Mouse (Mus musculus) hindbrain, embryonic 16.5 days (tissue): Measurements from ENCODE around the gene Zfp575. TPM values are rescaled to one million over a fixed set of nuclear protein-coding genes. Genes with fewer than 3 reads are reported as not detected.
A peak's percentile ranks its signal among the peaks of the same experiment; 100 is the strongest.
"Not testable (repeated sequence)": the region's sequence is repeated elsewhere in the genome, so short reads cannot be mapped to it uniquely, and the experiment has no call there.

ENCODE experiments used
- ATAC-seq: fragments of 200-750 bp; cut with Nextera tagmentation; 2 replicates; pipeline ENCODE4 v1.8.0; 2017; ENCODE audit warnings: moderate TSS enrichment, moderate library complexity
- H3K27ac ChIP-seq: fragments of 300-500 bp; sonication (generic); 2 replicates; pipeline ENCODE4 v1.5.1; 2014; ENCODE audit warnings: low read depth, mild to moderate bottlenecking, control low read depth, low read length, moderate library complexity
- H3K27me3 ChIP-seq: fragments of 300-500 bp; sonication (generic); replicated peaks from 2 replicates; pipeline ENCODE4 v1.6.1; 2014; ENCODE audit warnings: low read length; ENCODE audit not compliant: control insufficient read depth, insufficient read depth
- H3K36me3 ChIP-seq: fragments of 300-500 bp; sonication (generic); 2 replicates; pipeline ENCODE4 v1.6.1; 2014; ENCODE audit warnings: mild to moderate bottlenecking, low read length, moderate library complexity, mixed read lengths; ENCODE audit not compliant: control insufficient read depth, insufficient read depth
- H3K4me1 ChIP-seq: fragments of 300-500 bp; sonication (generic); 2 replicates; pipeline ENCODE4 v1.6.1; 2014; ENCODE audit warnings: low read depth, low read length; ENCODE audit not compliant: control insufficient read depth, insufficient read depth
- H3K4me2 ChIP-seq: fragments of 300-500 bp; sonication (generic); 2 replicates; pipeline ENCODE4 v1.6.1; 2014; ENCODE audit warnings: mild to moderate bottlenecking, low read length, control low read depth, moderate library complexity
- H3K4me3 ChIP-seq: fragments of 300-500 bp; sonication (generic); 2 replicates; pipeline ENCODE4 v1.5.1; 2014; ENCODE audit warnings: mild to moderate bottlenecking, low read length, control low read depth, moderate library complexity
- H3K9ac ChIP-seq: fragments of 300-500 bp; sonication (generic); 2 replicates; pipeline ENCODE4 v1.6.1; 2014; ENCODE audit warnings: low read depth, mild to moderate bottlenecking, control low read depth, low read length, moderate library complexity
- H3K9me3 ChIP-seq: fragments of 300-500 bp; sonication (generic); 2 replicates; pipeline ENCODE4 v1.6.1; 2014; ENCODE audit warnings: mild to moderate bottlenecking, low read length, moderate library complexity; ENCODE audit not compliant: control insufficient read depth
- WGBS: fragments of 180-500 bp; shearing (Covaris S2); extraction: QIAGEN DNeasy Blood & Tissue Kit; methylation state at CpG from one replicate; pipeline ENCODE4 v1.1.7; 2014; 5-methylcytosine and 5-hydroxymethylcytosine counted together
- polyA plus RNA-seq: library from polyadenylated mRNA; unstranded; fragments of >200 nt; fragmentation: Nextera tagmentation; extraction: Ambion mirVana; gene quantifications from 2 replicates; pipeline ENCODE4 v1.2.1, GENCODE M21; 2015

Zfp575 gene
- polyA plus RNA-seq, 1 experiment from 2014 or later = 17.7 TPM

DNA sequence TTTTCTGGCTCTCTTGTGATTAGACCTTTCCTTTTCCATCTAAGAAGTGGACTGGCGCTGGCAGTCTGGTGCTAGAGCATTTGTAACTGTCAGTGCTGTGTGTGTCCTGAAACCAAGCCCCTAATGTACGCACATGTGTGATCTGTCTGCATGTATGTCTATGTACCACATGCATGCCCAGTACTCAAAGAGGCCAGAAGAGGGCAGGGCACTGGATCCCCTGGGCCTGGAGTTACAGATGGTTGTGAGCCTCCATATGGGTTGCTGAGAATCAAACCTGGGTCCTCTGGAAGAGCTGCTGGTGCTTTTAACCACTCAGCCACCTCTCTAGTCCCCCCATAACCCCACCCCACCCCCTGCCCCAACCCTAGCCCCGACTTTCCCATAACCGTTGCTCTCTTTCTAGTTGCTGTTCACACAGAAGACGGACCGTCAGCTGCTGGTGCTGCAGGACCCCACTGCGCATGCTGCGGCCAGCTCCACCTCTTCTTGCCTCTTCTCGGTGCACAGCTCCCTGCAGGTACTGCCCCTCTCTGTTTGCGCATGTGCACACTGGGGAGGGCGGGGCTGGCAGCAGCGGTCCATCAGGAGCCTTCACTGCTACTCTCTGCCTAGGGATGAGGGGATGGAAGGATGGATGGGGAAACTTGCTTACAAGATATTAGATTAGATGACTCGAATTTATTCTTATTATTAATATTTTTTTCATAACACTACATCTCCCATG is 32.4 kb upstream of the Zfp575 start:
- H3K9ac ChIP-seq = no peak overlapping the region
- WGBS = 52% methylated on average over 13 of the region's 13 CpGs
- H3K4me1 ChIP-seq = no peaks in the 10 kb centered on the region
- 0 out of 2 replicates have a peak, but pooled peaks cover under 1% of the 10 kb centered on the region for H3K27me3 ChIP-seq
- no peak overlapping the region for H3K4me2 ChIP-seq
- no peak for ATAC-seq
- H3K9me3 ChIP-seq = no peaks in the 10 kb centered on the region
- no peak overlapping the region for H3K27ac ChIP-seq
- no peaks in the 10 kb centered on the region for H3K36me3 ChIP-seq
- H3K4me3 ChIP-seq = no peak overlapping the region

GRCm38 (mm10) chr7:24618374-24618773 is 30.9 kb upstream of the Zfp575 start:
- H3K27me3 ChIP-seq, H3K36me3 ChIP-seq, H3K27ac ChIP-seq, ATAC-seq, H3K9ac ChIP-seq, H3K4me3 ChIP-seq, H3K4me1 ChIP-seq, H3K9me3 ChIP-seq, H3K4me2 ChIP-seq: not testable (repeated sequence)
- 90% methylated on average over 8 of the region's 8 CpGs for WGBS

- no peak overlapping the region for H3K9ac ChIP-seq
- H3K9me3 ChIP-seq = no peaks in the 10 kb centered on the region
- H3K4me1 ChIP-seq = no peaks in the 10 kb centered on the region
- no peak for ATAC-seq
- no peak overlapping the region for H3K4me2 ChIP-seq
- WGBS = 82% methylated on average over 8 of the region's 8 CpGs
- H3K27ac ChIP-seq = no peak overlapping the region
- no peaks in the 10 kb centered on the region for H3K36me3 ChIP-seq
- H3K27me3 ChIP-seq = peaks cover 12% of the 10 kb centered on the region
- no peak overlapping the region for H3K4me3 ChIP-seq
Observed at GRCm38 (mm10) chr7:24617763-24618162, 30.3 kb upstream of the Zfp575 start.

GRCm38 (mm10) chr7:24614816-24615215 is 27.4 kb upstream of the Zfp575 start:
- H3K4me3 ChIP-seq = no peak overlapping the region
- peaks cover 15% of the 10 kb centered on the region for H3K4me1 ChIP-seq
- H3K4me2 ChIP-seq = no peak overlapping the region
- whole genome bisulfite sequencing = 81% methylated on average over 13 of the region's 13 CpGs
- no peak overlapping the region for H3K27ac ChIP-seq
- H3K36me3 ChIP-seq = no peaks in the 10 kb centered on the region
- H3K9me3 ChIP-seq = no peaks in the 10 kb centered on the region
- H3K27me3 ChIP-seq = peaks cover 36% of the 10 kb centered on the region
- no peak for ATAC-seq
- no peak overlapping the region for H3K9ac ChIP-seq

DNA sequence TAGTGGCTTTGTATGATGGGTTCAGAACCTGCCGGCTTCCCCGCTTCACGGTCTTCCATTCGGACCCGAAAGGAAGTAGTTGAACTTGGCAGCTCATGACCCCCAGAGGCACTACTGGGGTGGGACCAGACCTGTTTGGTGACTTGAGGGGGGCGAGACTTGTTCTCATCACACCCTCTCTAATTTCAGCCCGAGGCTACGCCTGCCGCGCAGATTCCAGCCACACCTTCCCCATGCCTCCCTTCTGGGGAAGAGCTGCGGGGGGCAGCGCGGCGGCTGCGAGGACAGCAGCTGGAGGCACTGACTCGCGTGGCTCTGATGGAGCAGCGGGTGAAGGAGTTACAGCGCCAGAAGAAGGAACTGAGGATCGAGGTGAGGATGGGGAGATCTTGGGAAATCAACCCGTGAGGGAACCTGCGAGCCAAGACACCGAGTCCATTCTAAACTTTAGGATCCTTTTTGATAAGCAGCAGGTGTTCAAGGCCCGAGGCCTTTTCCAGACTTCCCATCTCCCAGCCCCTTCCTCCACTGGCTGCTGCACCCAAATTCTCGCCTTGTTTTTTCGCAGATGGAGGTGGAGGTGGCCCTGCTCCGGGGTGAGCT is 25.0 kb upstream of the Zfp575 start:
- Histone ChIP-seq H3K36me3 (no peaks in the 10 kb centered on the region; the same call in 1 of the 2 replicates), H3K27ac (no peak overlapping the region), H3K4me1 (peaks cover 15% of the 10 kb centered on the region), H3K4me2 (peak overlapping the region; percentile 32), H3K9me3 (0 out of 2 replicates have a peak, but pooled peaks cover 2% of the 10 kb centered on the region), H3K27me3 (peaks cover 42% of the 10 kb centered on the region), H3K4me3 (peak overlapping the region; percentile 5; the same call in 1 of the 2 replicates), H3K9ac (no peak overlapping the region)
- ATAC-seq = no peak
- WGBS = 5% methylated on average over 27 of the region's 27 CpGs

- peak overlapping the region; percentile 36; the same call in 1 of the 2 replicates for H3K4me3 ChIP-seq
- no peak overlapping the region for H3K9ac ChIP-seq
Observed at GRCm38 (mm10) chr7:24611709-24612108, 24.3 kb upstream of the Zfp575 start.

DNA sequence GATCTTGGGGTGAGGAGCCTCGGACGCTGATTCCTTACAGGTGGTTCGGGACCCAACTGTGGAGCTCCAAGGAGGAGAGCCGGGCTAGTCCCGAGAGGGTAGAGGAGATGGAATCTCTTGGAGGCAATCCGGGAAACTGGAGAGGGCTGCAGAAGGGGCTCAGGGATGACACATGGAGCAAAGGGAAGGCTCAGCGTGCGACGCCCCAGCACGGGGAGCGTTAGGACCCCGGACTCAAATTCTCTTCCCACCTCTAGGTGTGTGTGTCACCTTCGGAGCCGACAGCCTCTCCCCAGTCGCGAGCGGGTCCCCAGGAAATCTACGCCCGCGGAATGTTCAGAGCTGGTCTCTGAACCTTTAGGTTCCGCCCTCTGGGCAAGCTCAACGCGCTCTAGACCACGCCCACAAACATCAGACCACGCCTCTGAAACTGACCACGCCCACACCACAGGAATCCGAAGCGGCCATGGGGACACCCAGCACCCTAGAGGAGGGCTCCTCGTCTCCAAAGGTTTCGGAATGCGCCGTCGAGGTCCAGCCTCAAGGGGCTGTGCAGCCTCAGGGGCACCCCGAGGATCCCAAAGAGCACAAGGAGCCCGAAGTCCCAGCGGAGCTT is 23.5 kb upstream of the Zfp575 start:
- Histone ChIP-seq H3K4me1 (peaks cover 15% of the 10 kb centered on the region), H3K36me3 (no peaks in the 10 kb centered on the region; the same call in 1 of the 2 replicates), H3K4me3 (peak overlapping the region; percentile 36), H3K27ac (no peak overlapping the region), H3K9me3 (0 out of 2 replicates have a peak, but pooled peaks cover 2% of the 10 kb centered on the region), H3K27me3 (peaks cover 42% of the 10 kb centered on the region), H3K9ac (peak overlapping the region; percentile 33), H3K4me2 (peak overlapping the region; percentile 62)
- ATAC-seq = peak; percentile 31; the same call in 1 of the 2 replicates
- under 1% methylated on average over 36 of the region's 36 CpGs for WGBS

More at GRCm38 (mm10) chr7:24611709-24612108, 24.3 kb upstream of the Zfp575 start:
- 0 out of 2 replicates have a peak, but pooled peaks cover 2% of the 10 kb centered on the region for H3K9me3 ChIP-seq
- H3K4me1 ChIP-seq = peaks cover 15% of the 10 kb centered on the region
- 18% methylated on average over 7 of the region's 7 CpGs for WGBS
- H3K27me3 ChIP-seq = peaks cover 42% of the 10 kb centered on the region
- ATAC-seq = no peak
- H3K4me2 ChIP-seq = peak overlapping the region; percentile 62
- no peak overlapping the region for H3K27ac ChIP-seq
- no peaks in the 10 kb centered on the region; the same call in 1 of the 2 replicates for H3K36me3 ChIP-seq

DNA sequence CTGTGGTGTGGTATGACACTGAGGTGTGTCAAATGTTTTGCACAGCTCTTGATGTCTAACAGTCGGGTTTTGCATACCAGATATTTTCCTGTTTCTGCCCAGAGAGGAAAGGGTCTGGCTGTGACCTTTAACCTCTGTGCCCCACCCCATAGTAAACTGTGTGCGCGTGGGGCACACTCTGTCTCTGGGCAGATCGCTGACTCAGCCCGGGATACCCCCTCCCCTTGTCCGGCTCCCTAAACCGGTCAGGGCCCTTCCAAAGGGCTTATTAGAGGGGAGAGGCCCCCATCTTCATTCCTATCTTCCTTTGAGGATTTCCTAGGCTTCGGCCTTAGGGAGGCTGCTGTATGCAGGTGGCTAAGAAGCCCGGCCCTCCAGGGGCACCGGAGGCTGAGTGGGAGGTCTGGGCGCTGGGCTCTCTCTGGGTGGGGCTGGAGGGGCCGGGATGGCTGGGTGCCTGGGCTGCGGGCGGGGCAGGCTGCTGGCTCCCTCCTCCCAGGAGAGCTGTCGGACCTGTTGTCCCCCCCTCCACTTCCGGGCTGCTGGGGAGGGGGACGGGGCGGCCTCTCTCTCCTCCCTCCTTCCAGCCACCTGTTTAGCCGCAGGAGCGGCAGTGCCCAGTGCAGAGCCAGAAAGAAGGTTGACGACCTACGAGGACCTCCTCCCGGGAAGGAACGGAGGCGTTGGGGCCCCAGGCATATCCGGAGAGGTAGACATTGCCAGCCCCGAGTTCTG is 22.9 kb upstream of the Zfp575 start, which contains the start of gene Phldb3:
TSS of gene Phldb3 (plus strand) at position 620 of the 735 bp plus-strand sequence.
- H3K9me3 ChIP-seq = 0 out of 2 replicates have a peak, but pooled peaks cover 2% of the 10 kb centered on the region
- 3% methylated on average over 23 of the region's 27 CpGs for WGBS
- H3K4me1 ChIP-seq = peaks cover 15% of the 10 kb centered on the region
- peaks cover 42% of the 10 kb centered on the region for H3K27me3 ChIP-seq
- H3K4me3 ChIP-seq = peak within 1 kb of the TSS; percentile 36
- peak; percentile 1; the same call in 1 of the 2 replicates for ATAC-seq
- no peaks in the 10 kb centered on the region; the same call in 1 of the 2 replicates for H3K36me3 ChIP-seq
- peak within 1 kb of the TSS; percentile 62 for H3K4me2 ChIP-seq
- peak within 1 kb of the TSS; percentile 33 for H3K9ac ChIP-seq
- no peak within 1 kb of the TSS for H3K27ac ChIP-seq
